Mouse (Mus musculus): ENCODE measurements around the gene Ncor1. TPM values are rescaled to one million over a fixed set of nuclear protein-coding genes. Genes with fewer than 3 reads are reported as not detected.

Gene Ncor1
- polyA plus RNA-seq (2015; fragmentation: Nextera tagmentation; extraction: Ambion mirVana): 161 and 181 TPM in 2 replicates

- Histone ChIP-seq H3K9ac (peak within 1 kb of the TSS; percentile 99), H3K27me3 (no peaks in the 10 kb centered on the region), H3K4me2 (peak within 1 kb of the TSS; percentile 81), H3K9me3 (no peaks in the 10 kb centered on the region), H3K36me3 (no peaks in the 10 kb centered on the region), H3K4me1 (peaks cover 16% of the 10 kb centered on the region), H3K4me3 (peak within 1 kb of the TSS; percentile 94), H3K27ac (peak within 1 kb of the TSS; percentile 97)
- peak; percentile 21 for ATAC-seq (ENCODE audit: insufficient number of reproducible peaks, insufficient read depth, low FRiP score, low TSS enrichment, low read depth)
- WGBS: under 1% methylated on average over 33 of the region's 33 CpGs
Measured at GRCm38 (mm10) chr11:62458276-62458724, at the start of gene Ncor1, which contains the start of gene Pigl. TSS of gene Ncor1 (minus strand) at chr11:62458541. TSS of gene Pigl (plus strand) at chr11:62458460.

GRCm38 (mm10) chr11:62507683-62508082 is 49.3 kb upstream of the Ncor1 start:
- no peak overlapping the region for H3K4me2 ChIP-seq
- H3K27me3 ChIP-seq: no peaks in the 10 kb centered on the region
- H3K9me3 ChIP-seq: no peaks in the 10 kb centered on the region
- no peak overlapping the region for H3K27ac ChIP-seq
- H3K9ac ChIP-seq: no peak overlapping the region
- H3K4me3 ChIP-seq: no peak overlapping the region
- 0 out of 2 replicates have a peak, but pooled peaks cover 6% of the 10 kb centered on the region for H3K4me1 ChIP-seq
- 0 out of 2 replicates have a peak, but pooled peaks cover 3% of the 10 kb centered on the region for H3K36me3 ChIP-seq
- ATAC-seq (ENCODE audit: insufficient number of reproducible peaks, insufficient read depth, low FRiP score, low TSS enrichment, low read depth): no peak
- WGBS: 93% methylated on average over 4 of the region's 4 CpGs

GRCm38 (mm10) chr11:62500529-62500928 is 42.2 kb upstream of the Ncor1 start:
- no peak for ATAC-seq (ENCODE audit: insufficient number of reproducible peaks, insufficient read depth, low FRiP score, low TSS enrichment, low read depth)
- Histone ChIP-seq H3K36me3 (no peaks in the 10 kb centered on the region), H3K27me3 (no peaks in the 10 kb centered on the region), H3K4me2 (no peak overlapping the region), H3K27ac (no peak overlapping the region), H3K9ac (no peak overlapping the region), H3K9me3 (no peaks in the 10 kb centered on the region), H3K4me1 (no peaks in the 10 kb centered on the region), H3K4me3 (no peak overlapping the region)
- 89% methylated on average over 2 of the region's 2 CpGs for WGBS

- H3K36me3 ChIP-seq: no peaks in the 10 kb centered on the region
- H3K4me3 ChIP-seq: no peak overlapping the region
- no peak overlapping the region for H3K9ac ChIP-seq
- no peaks in the 10 kb centered on the region for H3K27me3 ChIP-seq
- no peaks in the 10 kb centered on the region for H3K9me3 ChIP-seq
- no peak for ATAC-seq (ENCODE audit: insufficient number of reproducible peaks, insufficient read depth, low FRiP score, low TSS enrichment, low read depth)
- no peak overlapping the region for H3K4me2 ChIP-seq
- 85% methylated on average over 2 of the region's 2 CpGs for WGBS
- peaks cover 8% of the 10 kb centered on the region for H3K4me1 ChIP-seq
- no peak overlapping the region for H3K27ac ChIP-seq
Measured at GRCm38 (mm10) chr11:62498802-62499201, 40.5 kb upstream of the Ncor1 start.

- WGBS: 59% methylated on average over 3 of the region's 3 CpGs
- ATAC-seq (ENCODE audit: insufficient number of reproducible peaks, insufficient read depth, low FRiP score, low TSS enrichment, low read depth): no peak
Measured at GRCm38 (mm10) chr11:62497181-62497580, 38.8 kb upstream of the Ncor1 start.

GRCm38 (mm10) chr11:62496151-62496715 is 37.9 kb upstream of the Ncor1 start:
- no peak overlapping the region for H3K9ac ChIP-seq
- 66% methylated on average over 5 of the region's 5 CpGs for WGBS
- H3K27me3 ChIP-seq: no peaks in the 10 kb centered on the region
- H3K4me3 ChIP-seq: no peak overlapping the region
- no peaks in the 10 kb centered on the region for H3K9me3 ChIP-seq
- H3K4me1 ChIP-seq: peaks cover 8% of the 10 kb centered on the region
- H3K4me2 ChIP-seq: no peak overlapping the region
- no peak overlapping the region for H3K27ac ChIP-seq
- no peak for ATAC-seq (ENCODE audit: insufficient number of reproducible peaks, insufficient read depth, low FRiP score, low TSS enrichment, low read depth)
- no peaks in the 10 kb centered on the region for H3K36me3 ChIP-seq

More at GRCm38 (mm10) chr11:62497181-62497580, 38.8 kb upstream of the Ncor1 start:
- Histone ChIP-seq H3K9me3 (no peaks in the 10 kb centered on the region), H3K27me3 (no peaks in the 10 kb centered on the region), H3K4me1 (peaks cover 8% of the 10 kb centered on the region), H3K4me2 (no peak overlapping the region), H3K4me3 (no peak overlapping the region), H3K36me3 (no peaks in the 10 kb centered on the region), H3K9ac (no peak overlapping the region), H3K27ac (no peak overlapping the region)

DNA sequence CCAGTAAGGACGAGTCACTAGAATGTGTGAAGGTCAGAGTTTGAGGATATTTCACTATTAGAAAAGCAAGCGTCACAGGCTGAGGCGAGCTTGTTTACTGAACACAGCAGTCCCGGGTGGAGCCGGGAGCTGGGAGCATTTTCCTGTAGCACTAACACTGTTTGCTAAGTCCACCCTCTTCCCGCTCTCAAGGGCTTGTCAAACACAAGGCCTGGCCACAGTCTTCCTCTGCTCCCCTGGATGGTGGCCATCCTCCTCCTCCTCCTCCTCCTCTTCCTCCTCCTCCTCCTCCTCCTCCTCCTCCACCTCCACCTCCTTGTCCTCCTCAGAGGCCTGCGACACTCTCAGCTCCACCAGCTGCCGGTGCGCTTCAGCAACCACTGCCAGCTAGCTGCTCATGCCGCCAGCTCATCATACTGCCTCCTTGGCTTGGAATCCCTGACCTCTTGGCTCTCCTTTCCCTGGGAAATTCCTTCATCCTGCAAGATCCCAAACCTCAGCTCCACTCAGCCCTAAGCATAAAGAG is 37.0 kb upstream of the Ncor1 start:
- Histone ChIP-seq H3K9me3 (no peaks in the 10 kb centered on the region), H3K27ac (0 out of 2 replicates have a peak overlapping the region, but pooled peaks have one; percentile 60), H3K4me3 (no peak overlapping the region), H3K4me2 (no peak overlapping the region), H3K36me3 (no peaks in the 10 kb centered on the region), H3K27me3 (no peaks in the 10 kb centered on the region), H3K4me1 (peaks cover 8% of the 10 kb centered on the region), H3K9ac (peak overlapping the region; percentile 54)
- ATAC-seq (ENCODE audit: insufficient number of reproducible peaks, insufficient read depth, low FRiP score, low TSS enrichment, low read depth): no peak
- 38% methylated on average over 9 of the region's 10 CpGs for WGBS

- Histone ChIP-seq H3K4me2 (no peak overlapping the region), H3K9ac (peak overlapping the region; percentile 54), H3K4me1 (peaks cover 8% of the 10 kb centered on the region), H3K27me3 (no peaks in the 10 kb centered on the region), H3K4me3 (no peak overlapping the region), H3K36me3 (no peaks in the 10 kb centered on the region), H3K9me3 (no peaks in the 10 kb centered on the region), H3K27ac (peak overlapping the region; percentile 60; the same call in 1 of the 2 replicates)
- 7% methylated on average over 6 of the region's 6 CpGs for WGBS
- no peak for ATAC-seq (ENCODE audit: insufficient number of reproducible peaks, insufficient read depth, low FRiP score, low TSS enrichment, low read depth)
Measured at GRCm38 (mm10) chr11:62494754-62495275, 36.5 kb upstream of the Ncor1 start.

- 96% methylated on average over 6 of the region's 6 CpGs for WGBS
- Histone ChIP-seq H3K27me3 (no peaks in the 10 kb centered on the region), H3K4me2 (no peak overlapping the region), H3K9me3 (no peaks in the 10 kb centered on the region), H3K9ac (no peak overlapping the region), H3K27ac (no peak overlapping the region), H3K4me3 (no peak overlapping the region), H3K4me1 (peaks cover 8% of the 10 kb centered on the region), H3K36me3 (no peaks in the 10 kb centered on the region)
- no peak for ATAC-seq (ENCODE audit: insufficient number of reproducible peaks, insufficient read depth, low FRiP score, low TSS enrichment, low read depth)
Measured at GRCm38 (mm10) chr11:62493701-62494100, 35.4 kb upstream of the Ncor1 start.

DNA sequence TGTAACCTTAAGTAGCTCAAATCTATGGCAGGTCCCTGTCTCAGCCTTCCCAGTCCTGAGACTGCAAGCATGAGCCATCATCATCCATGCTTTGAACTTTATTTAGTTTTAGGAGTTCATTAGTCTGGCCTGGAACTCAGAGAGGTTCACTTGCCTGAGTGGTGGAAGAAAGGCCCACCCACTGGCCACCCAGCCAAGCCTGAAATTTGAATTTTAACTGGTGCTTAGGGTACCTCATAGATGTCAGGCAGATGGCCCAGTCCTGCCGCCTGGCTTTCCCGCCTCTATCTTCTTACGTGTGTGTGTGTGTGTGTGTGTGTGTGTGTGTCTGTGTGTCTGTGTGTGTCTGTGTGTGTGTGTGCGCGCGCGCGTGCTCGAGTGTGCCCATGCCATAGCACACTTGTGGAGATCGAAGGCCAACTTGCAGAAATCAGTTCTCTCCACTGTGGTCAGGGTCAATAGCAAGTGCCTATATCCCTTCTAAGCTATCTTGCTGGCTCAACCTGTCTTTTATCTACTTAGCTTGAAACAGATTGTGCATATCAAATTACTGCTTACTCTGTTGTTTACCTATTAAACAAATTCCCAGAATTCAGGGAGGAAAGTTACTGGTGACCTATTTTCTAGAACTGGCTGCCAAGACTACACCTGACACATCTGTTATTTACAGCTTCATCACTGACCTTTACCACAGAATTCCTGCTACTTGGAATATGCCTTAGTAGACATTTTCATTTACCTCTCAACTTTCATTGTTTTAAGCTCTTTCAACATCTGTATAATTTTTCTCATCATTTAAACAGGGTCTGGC is 29.4 kb upstream of the Ncor1 start:
- no peaks in the 10 kb centered on the region for H3K9me3 ChIP-seq
- H3K4me3 ChIP-seq: no peak overlapping the region
- H3K27me3 ChIP-seq: no peaks in the 10 kb centered on the region
- WGBS: 90% methylated on average over 10 of the region's 10 CpGs
- no peak overlapping the region for H3K27ac ChIP-seq
- H3K4me2 ChIP-seq: no peak overlapping the region
- H3K4me1 ChIP-seq: no peaks in the 10 kb centered on the region
- ATAC-seq (ENCODE audit: insufficient number of reproducible peaks, insufficient read depth, low FRiP score, low TSS enrichment, low read depth): no peak
- no peak overlapping the region for H3K9ac ChIP-seq
- H3K36me3 ChIP-seq: no peaks in the 10 kb centered on the region

DNA sequence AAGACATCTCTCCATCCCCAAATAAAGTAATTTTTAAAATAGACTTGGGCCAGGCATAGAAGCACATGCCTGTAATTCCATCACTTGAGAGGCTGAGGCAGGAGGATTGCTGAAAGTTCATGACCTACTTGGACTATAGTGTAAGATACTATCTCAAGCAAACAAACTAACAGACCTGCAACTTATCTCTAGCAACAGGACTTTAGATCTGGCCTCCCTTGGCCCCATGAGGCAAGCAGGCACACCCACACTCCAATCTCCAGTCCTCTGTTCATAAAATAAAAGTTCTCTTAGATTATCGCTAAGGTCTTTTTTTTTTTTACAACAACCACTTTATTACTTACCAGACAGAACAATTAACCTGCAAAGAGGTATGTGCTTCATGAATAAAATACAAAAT is 28.6 kb upstream of the Ncor1 start:
- H3K27me3 ChIP-seq: no peaks in the 10 kb centered on the region
- H3K27ac ChIP-seq: no peak overlapping the region
- H3K9ac ChIP-seq: no peak overlapping the region
- no peaks in the 10 kb centered on the region for H3K4me1 ChIP-seq
- no peaks in the 10 kb centered on the region for H3K9me3 ChIP-seq
- H3K4me2 ChIP-seq: no peak overlapping the region
- WGBS: 98% methylated on average over 1 of the region's 1 CpGs
- H3K36me3 ChIP-seq: no peaks in the 10 kb centered on the region
- no peak overlapping the region for H3K4me3 ChIP-seq
- no peak for ATAC-seq (ENCODE audit: insufficient number of reproducible peaks, insufficient read depth, low FRiP score, low TSS enrichment, low read depth)

All from embryonic facial prominence, embryonic 13.5 days (tissue).